Mouse (Mus musculus): ENCODE measurements around the gene Wnt7a.

Gene Wnt7a

GRCm38 (mm10) chr6:91384415-91384814 lies 26.7 kb downstream of the Wnt7a start:
- no peak for DNase-seq (ENCODE audit: low read depth, low spot score)

- no peak for DNase-seq (ENCODE audit: low read depth, low spot score)
These were observed 27.3 kb downstream of the Wnt7a start for GRCm38 (mm10) chr6:91383871-91384270.

- DNase-seq (ENCODE audit: low read depth, low spot score) = no peak
These were observed 27.9 kb downstream of the Wnt7a start for GRCm38 (mm10) chr6:91383303-91383702.

GRCm38 (mm10) chr6:91379871-91380270 lies 31.3 kb downstream of the Wnt7a start:
- DNase-seq (ENCODE audit: low read depth, low spot score) = no peak

GRCm38 (mm10) chr6:91379266-91379665 lies 31.9 kb downstream of the Wnt7a start:
- DNase-seq (ENCODE audit: low read depth, low spot score) = no peak

- DNase-seq (ENCODE audit: low read depth, low spot score) = no peak
These were observed 38.2 kb downstream of the Wnt7a start for GRCm38 (mm10) chr6:91372977-91373376.

GRCm38 (mm10) chr6:91372586-91372971 lies 38.6 kb downstream of the Wnt7a start:
- DNase-seq (ENCODE audit: low read depth, low spot score) = no peak

GRCm38 (mm10) chr6:91371912-91372585 lies 39.1 kb downstream of the Wnt7a start:
- DNase-seq (ENCODE audit: low read depth, low spot score) = peak; percentile 85

GRCm38 (mm10) chr6:91366781-91367180 lies 44.4 kb downstream of the Wnt7a start:
- DNase-seq (ENCODE audit: low read depth, low spot score) = no peak

GRCm38 (mm10) chr6:91365480-91365879 lies 45.7 kb downstream of the Wnt7a start:
- DNase-seq (ENCODE audit: low read depth, low spot score) = peak; percentile 22

- DNase-seq (ENCODE audit: low read depth, low spot score) = no peak
These were observed 48.4 kb downstream of the Wnt7a start for GRCm38 (mm10) chr6:91362756-91363155.

GRCm38 (mm10) chr6:91360998-91361397 lies 50.2 kb downstream of the Wnt7a start:
- DNase-seq (ENCODE audit: low read depth, low spot score) = no peak

GRCm38 (mm10) chr6:91360371-91360690 lies 50.8 kb downstream of the Wnt7a start:
- no peak for DNase-seq (ENCODE audit: low read depth, low spot score)

GRCm38 (mm10) chr6:91359672-91360370 lies 51.3 kb downstream of the Wnt7a start:
- DNase-seq (ENCODE audit: low read depth, low spot score) = no peak

- no peak for DNase-seq (ENCODE audit: low read depth, low spot score)
These were observed 52.1 kb downstream of the Wnt7a start for GRCm38 (mm10) chr6:91358866-91359656.

- no peak for DNase-seq (ENCODE audit: low read depth, low spot score)
These were observed 52.8 kb downstream of the Wnt7a start for GRCm38 (mm10) chr6:91358394-91358793.

GRCm38 (mm10) chr6:91357238-91357876 lies 53.8 kb downstream of the Wnt7a start:
- no peak for DNase-seq (ENCODE audit: low read depth, low spot score)

- no peak for DNase-seq (ENCODE audit: low read depth, low spot score)
These were observed 61.5 kb downstream of the Wnt7a start for GRCm38 (mm10) chr6:91349620-91350019.

- peak; percentile 51 for DNase-seq (ENCODE audit: low read depth, low spot score)
These were observed 63.4 kb downstream of the Wnt7a start for GRCm38 (mm10) chr6:91347721-91348120.

GRCm38 (mm10) chr6:91346906-91347156 lies 64.3 kb downstream of the Wnt7a start:
- no peak for DNase-seq (ENCODE audit: low read depth, low spot score)

GRCm38 (mm10) chr6:91346071-91346905 lies 64.9 kb downstream of the Wnt7a start:
- DNase-seq (ENCODE audit: low read depth, low spot score) = peak; percentile 5

GRCm38 (mm10) chr6:91345091-91345490 lies 66.1 kb downstream of the Wnt7a start:
- no peak for DNase-seq (ENCODE audit: low read depth, low spot score)

All from R1 (cell line).